Mouse (Mus musculus) heart, embryonic 14.5 days (tissue): ENCODE data around the gene Lyrm7. TPM values are rescaled to one million over a fixed set of nuclear protein-coding genes. Genes with fewer than 3 reads are reported as not detected.
A peak's percentile ranks its signal among the peaks of the same experiment; 100 is the strongest.

Experiments
- ATAC-seq: fragments of 200-750 bp; cut with Nextera tagmentation; 2 replicates; pipeline ENCODE4 v1.8.0; 2017; ENCODE audit warnings: low read depth, moderate TSS enrichment; ENCODE audit not compliant: insufficient number of reproducible peaks, insufficient read depth, low FRiP score
- H3K27ac ChIP-seq, 2 experiments: fragments of 200-500 bp in 1 of 2; fragments of 300-500 bp in 1 of 2; sonication (generic) in 1 of 2; replicated peaks in 1 of 2; 2 replicates each; pipeline ENCODE4 v1.5.1; 2012 to 2014; ENCODE audit warnings: low read depth in 2 of 2, low read length in 2 of 2, control low read depth in 1 of 2, mild to moderate bottlenecking in 1 of 2, mixed read lengths in 1 of 2; ENCODE audit not compliant: control insufficient read depth in 1 of 2, insufficient read depth in 1 of 2
- H3K27me3 ChIP-seq: fragments of 300-500 bp; sonication (generic); 2 replicates; pipeline ENCODE4 v1.6.1; 2014; ENCODE audit warnings: mild to moderate bottlenecking, low read length, control low read depth; ENCODE audit not compliant: control insufficient read depth, insufficient read depth
- H3K36me3 ChIP-seq: fragments of 300-500 bp; sonication (generic); 2 replicates; pipeline ENCODE4 v1.6.1; 2014; ENCODE audit warnings: mild to moderate bottlenecking, control low read depth, low read length, mixed read lengths; ENCODE audit not compliant: control insufficient read depth, insufficient read depth
- H3K4me1 ChIP-seq, 2 experiments: fragments of 200-500 bp in 1 of 2; fragments of 300-500 bp in 1 of 2; sonication (generic) in 1 of 2; 2 replicates each; pipeline ENCODE4 v1.6.1; 2012 to 2014; ENCODE audit warnings: low read length in 2 of 2, control low read depth in 1 of 2, mixed read lengths in 1 of 2; ENCODE audit not compliant: control insufficient read depth in 2 of 2, insufficient read depth in 2 of 2
- H3K4me2 ChIP-seq: fragments of 300-500 bp; sonication (generic); 2 replicates; pipeline ENCODE4 v1.6.1; 2014; ENCODE audit warnings: mild to moderate bottlenecking, low read length
- H3K4me3 ChIP-seq, 2 experiments: fragments of 200-500 bp in 1 of 2; fragments of 300-500 bp in 1 of 2; sonication (generic) in 1 of 2; 2 replicates each; pipeline ENCODE4 v1.5.1; 2012 to 2014; ENCODE audit warnings: low read length in 2 of 2, mild to moderate bottlenecking in 2 of 2, control low read depth in 1 of 2, low read depth in 1 of 2, moderate library complexity in 1 of 2; ENCODE audit not compliant: control insufficient read depth in 1 of 2, insufficient read depth in 1 of 2
- H3K9ac ChIP-seq: fragments of 300-500 bp; sonication (generic); 2 replicates; pipeline ENCODE4 v1.6.1; 2014; ENCODE audit warnings: mild to moderate bottlenecking, low read length
- H3K9me3 ChIP-seq: fragments of 300-500 bp; sonication (generic); 2 replicates; pipeline ENCODE4 v1.6.1; 2016; ENCODE audit warnings: low read length, control low read depth; ENCODE audit not compliant: control insufficient read depth
- WGBS: fragments of 180-500 bp; shearing (Covaris S2); extraction: QIAGEN DNeasy Blood & Tissue Kit; methylation state at CpG from one replicate; pipeline ENCODE4 v1.1.7; 2014; 5-methylcytosine and 5-hydroxymethylcytosine counted together
- polyA plus RNA-seq: library from polyadenylated mRNA; unstranded; fragments of >200 nt; fragmentation: Nextera tagmentation; extraction: Ambion mirVana; gene quantifications from 2 replicates; pipeline ENCODE4 v1.2.1, GENCODE M21; 2014

The Lyrm7 gene
- polyA plus RNA-seq, 1 experiment from 2014 or later, result 17.5 TPM

DNA sequence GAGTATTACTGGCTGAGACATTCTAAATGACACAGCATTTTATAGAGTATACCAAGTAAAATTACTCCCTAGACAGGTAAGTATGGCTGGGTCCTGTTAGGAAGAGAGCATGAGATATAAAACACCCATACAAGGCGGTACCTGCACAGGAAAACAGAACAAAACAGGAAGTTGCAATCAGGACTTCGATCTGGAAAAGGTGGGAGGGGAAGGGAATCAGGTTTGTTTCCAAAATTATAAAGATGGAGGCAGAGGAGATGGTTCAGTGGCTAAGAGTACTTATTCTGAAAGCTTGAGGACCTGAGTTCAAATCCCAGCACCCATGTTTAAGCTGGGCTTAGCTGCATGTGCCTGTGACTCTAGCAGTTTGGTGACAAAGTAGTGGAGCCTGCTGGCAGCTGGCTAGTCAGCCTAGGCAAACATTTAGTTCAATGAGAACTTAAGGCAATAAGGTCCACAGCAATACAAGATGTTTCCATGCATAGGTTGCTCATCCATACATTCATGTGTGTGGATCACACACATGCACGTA, 7.3 kb upstream of the Lyrm7 start:
- 86% methylated on average over 3 of the region's 3 CpGs for WGBS
- H3K36me3 ChIP-seq, result peaks cover 42% of the 10 kb centered on the region
- no peaks in the 10 kb centered on the region for H3K27me3 ChIP-seq
- no peak for ATAC-seq
- H3K27ac ChIP-seq, result 0 out of 4 replicates have a peak overlapping the region, but pooled peaks of 1 of the 2 experiments have one; percentile 27
- no peaks in the 10 kb centered on the region for H3K9me3 ChIP-seq
- peak overlapping the region in 1 of 2 experiments; percentile 88; a peak in 1 of 4 replicates for H3K4me3 ChIP-seq
- H3K9ac ChIP-seq, result peak overlapping the region; percentile 95
- H3K4me1 ChIP-seq, result peaks cover 0 to 13% of the 10 kb centered on the region in 2 experiments; a peak in 2 of 4 replicates
- peak overlapping the region; percentile 63 for H3K4me2 ChIP-seq

DNA sequence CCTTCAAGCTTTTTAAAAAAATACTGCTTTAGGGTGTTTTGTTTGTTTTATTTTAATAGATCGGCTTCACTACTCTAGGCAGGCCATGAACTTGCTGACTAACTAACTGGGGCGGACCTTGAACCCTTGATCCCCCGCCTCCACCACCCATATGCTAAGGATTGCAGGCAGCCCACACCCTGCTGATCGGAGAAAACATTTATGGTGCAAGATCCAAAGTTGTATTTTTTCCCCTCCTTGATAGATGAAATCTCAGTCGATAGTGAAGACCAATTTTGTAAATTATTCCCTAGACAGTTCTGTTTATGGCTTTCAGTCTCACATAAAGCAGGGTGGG, 6.3 kb upstream of the Lyrm7 start:
- peaks cover 32% of the 10 kb centered on the region for H3K36me3 ChIP-seq
- peaks cover 0 to 13% of the 10 kb centered on the region in 2 experiments; a peak in 2 of 4 replicates for H3K4me1 ChIP-seq
- peak overlapping the region; percentile 85 to 88 for H3K4me3 ChIP-seq
- ATAC-seq, result 0 out of 2 replicates have a peak, but pooled peaks have one; percentile 25
- no peaks in the 10 kb centered on the region for H3K9me3 ChIP-seq
- H3K27ac ChIP-seq, result peak overlapping the region; percentile 89
- WGBS, result 2% methylated on average over 5 of the region's 5 CpGs
- H3K4me2 ChIP-seq, result peak overlapping the region; percentile 63
- H3K27me3 ChIP-seq, result no peaks in the 10 kb centered on the region
- peak overlapping the region; percentile 95 for H3K9ac ChIP-seq

DNA sequence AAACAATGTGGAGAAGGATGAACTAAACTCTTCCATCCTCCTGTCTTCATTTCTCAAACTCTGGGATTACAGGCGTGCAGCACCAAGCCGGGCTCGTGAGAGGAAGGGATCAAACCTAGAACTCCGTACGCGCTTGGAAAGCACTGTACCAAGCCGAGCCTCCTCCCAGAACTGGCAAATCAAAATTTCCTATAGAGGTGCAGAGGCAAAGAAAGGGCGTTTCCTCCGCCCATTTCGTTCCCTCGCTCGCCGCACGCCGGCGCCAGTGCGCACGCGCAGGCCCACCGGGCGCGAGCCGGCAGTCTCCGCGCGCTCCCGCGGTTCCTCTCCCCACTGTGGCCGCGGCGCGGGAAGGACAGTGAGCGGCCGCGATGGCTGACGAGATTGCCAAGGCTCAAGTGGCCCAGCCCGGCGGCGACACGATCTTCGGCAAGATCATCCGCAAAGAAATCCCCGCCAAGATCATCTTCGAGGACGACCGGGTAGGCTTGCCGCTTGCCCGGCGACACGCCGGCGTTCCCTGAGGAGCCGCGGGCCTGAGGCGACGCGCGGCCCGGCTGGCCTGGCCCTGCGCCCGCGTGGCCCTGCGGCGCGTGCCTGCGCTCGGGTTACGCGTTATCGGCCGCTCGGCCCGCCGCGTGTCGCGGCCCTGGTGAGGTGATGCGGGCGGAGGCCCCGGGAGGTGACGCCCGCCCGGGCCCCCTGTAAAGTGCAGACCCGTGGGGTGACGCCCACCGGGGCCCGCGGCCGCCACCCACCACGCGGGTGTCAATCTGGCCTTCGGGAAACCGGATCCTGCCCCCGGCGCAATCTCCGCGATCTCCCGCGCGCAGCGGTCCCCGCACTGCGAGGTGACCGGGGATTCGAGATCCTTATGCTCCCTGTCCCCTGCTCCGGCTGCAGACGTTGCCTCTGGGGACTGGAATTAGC, 5.7 kb upstream of the Lyrm7 start, which contains the start of gene Hint1:
Hint1 (plus strand) TSS at position 265 of the 930 bp plus-strand sequence.
- no peaks in the 10 kb centered on the region for H3K9me3 ChIP-seq
- H3K4me3 ChIP-seq, result peak within 1 kb of the TSS; percentile 85 to 88
- peak within 1 kb of the TSS; percentile 95 for H3K9ac ChIP-seq
- ATAC-seq, result peak; percentile 73
- H3K36me3 ChIP-seq, result peaks cover 26% of the 10 kb centered on the region
- under 1% methylated on average over 91 of the region's 107 CpGs for WGBS
- peaks cover 0 to 13% of the 10 kb centered on the region in 2 experiments; a peak in 2 of 4 replicates for H3K4me1 ChIP-seq
- no peaks in the 10 kb centered on the region for H3K27me3 ChIP-seq
- H3K27ac ChIP-seq, result peak within 1 kb of the TSS; percentile 89
- H3K4me2 ChIP-seq, result peak within 1 kb of the TSS; percentile 63

DNA sequence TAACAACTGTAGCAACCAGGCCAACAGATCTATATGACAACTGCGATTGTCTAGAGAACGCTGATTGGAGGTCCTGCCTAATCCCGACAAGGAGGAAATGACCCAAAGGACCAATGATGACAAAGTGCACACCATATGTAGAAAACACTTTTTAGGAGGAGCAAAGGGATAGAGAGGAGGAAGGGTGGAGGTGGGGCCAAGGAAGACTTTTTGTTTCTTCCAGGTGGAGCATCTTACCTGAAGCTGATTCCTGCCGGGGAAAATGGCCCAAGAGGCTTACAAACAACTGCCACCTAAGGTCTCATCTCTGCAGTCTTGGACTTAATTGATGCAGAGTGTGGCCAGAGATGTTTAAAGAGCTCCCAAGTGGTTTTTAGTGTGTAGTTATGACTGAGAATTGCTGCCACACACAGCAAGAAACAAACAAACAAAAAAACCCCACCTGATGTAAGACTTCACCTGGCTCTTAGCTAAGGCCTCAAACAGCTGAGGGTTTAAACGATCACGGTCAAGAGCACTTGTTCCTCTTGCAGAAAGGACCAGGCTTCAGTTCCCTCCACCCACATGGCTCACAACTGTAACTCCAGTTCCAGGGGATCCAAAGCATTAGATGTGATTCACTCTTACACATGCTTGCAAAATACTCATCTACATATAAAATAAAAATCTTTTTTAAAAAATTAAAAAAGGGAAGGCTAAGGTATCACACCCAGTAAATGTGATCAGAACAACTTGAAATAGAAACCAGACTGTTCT, 4.8 kb upstream of the Lyrm7 start:
- ATAC-seq, result no peak

GRCm38 (mm10) chr11:54862621-54863520, 2.2 kb upstream of the Lyrm7 start:
- Histone ChIP-seq H3K27me3 (no peaks in the 10 kb centered on the region), H3K4me3 (no peak overlapping the region), H3K36me3 (no peaks in the 10 kb centered on the region), H3K4me2 (no peak overlapping the region), H3K27ac (no peak overlapping the region), H3K9ac (no peak overlapping the region), H3K9me3 (no peaks in the 10 kb centered on the region), H3K4me1 (peaks cover 0 to 9% of the 10 kb centered on the region in 2 experiments; a peak in 2 of 4 replicates)
- WGBS, result 34% methylated on average over 10 of the region's 10 CpGs
- ATAC-seq, result no peak

More for the DNA sequence above, 4.8 kb upstream of the Lyrm7 start:
- H3K9ac ChIP-seq, result peak overlapping the region; percentile 95
- H3K27me3 ChIP-seq, result no peaks in the 10 kb centered on the region
- H3K36me3 ChIP-seq, result peaks cover 17% of the 10 kb centered on the region
- no peaks in the 10 kb centered on the region for H3K9me3 ChIP-seq
- H3K4me1 ChIP-seq, result peaks cover 0 to 13% of the 10 kb centered on the region in 2 experiments; a peak in 2 of 4 replicates
- peak overlapping the region; percentile 77 to 89; a peak in 3 of 4 replicates for H3K27ac ChIP-seq
- peak overlapping the region; percentile 63 for H3K4me2 ChIP-seq
- 73% methylated on average over 6 of the region's 6 CpGs for WGBS
- peak overlapping the region; percentile 85 to 88 for H3K4me3 ChIP-seq

GRCm38 (mm10) chr11:54861471-54862420, 1.0 kb upstream of the Lyrm7 start:
- peaks cover 0 to 4% of the 10 kb centered on the region in 2 experiments; a peak in 1 of 4 replicates for H3K4me1 ChIP-seq
- 86% methylated on average over 5 of the region's 5 CpGs for WGBS
- H3K9ac ChIP-seq, result no peak overlapping the region; the same call in 1 of the 2 replicates
- no peaks in the 10 kb centered on the region for H3K9me3 ChIP-seq
- H3K4me2 ChIP-seq, result peak overlapping the region; percentile 77
- peak overlapping the region in 1 of 2 experiments; percentile 84; a peak in 1 of 4 replicates for H3K27ac ChIP-seq
- H3K4me3 ChIP-seq, result peak overlapping the region in 1 of 2 experiments; percentile 66; a peak in 1 of 4 replicates
- no peak for ATAC-seq
- no peaks in the 10 kb centered on the region for H3K27me3 ChIP-seq
- no peaks in the 10 kb centered on the region for H3K36me3 ChIP-seq
